In the genomic region with DNA sequence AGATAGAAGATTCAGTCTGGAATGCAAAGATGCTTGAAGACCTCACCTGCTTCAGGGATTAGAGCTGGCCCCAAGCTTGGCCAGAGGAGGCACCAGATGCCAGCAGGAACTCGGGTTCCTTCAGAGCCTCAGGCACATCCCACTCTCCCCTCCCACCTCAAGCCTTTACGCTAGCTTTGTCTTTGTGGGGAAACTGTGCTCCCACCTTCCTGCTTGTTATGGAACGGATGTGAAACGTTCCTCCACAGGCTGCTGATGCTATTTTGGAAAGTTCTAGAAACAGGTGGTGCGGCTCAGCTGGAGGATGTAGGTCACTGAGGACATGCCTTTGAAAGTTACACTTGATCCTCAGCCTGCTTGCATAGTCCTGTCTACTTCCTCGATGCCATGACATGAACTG, we compare ENCODE assay signal across 22 mouse cellular contexts.
A peak's percentile ranks its signal among the peaks of the same experiment; 100 is the strongest.
DNase-seq lines count a peak whose midpoint lies in the region; ATAC-seq lines count a peak whose summit lies in the region.
"Had no signal": no experiment of that assay in that cellular context is flagged by ENCODE, and none has a peak within 500 bp of the region (broad histone marks: within the 10 kb centered on the region; RNA-seq: fewer than 3 reads in every experiment).

No protein-coding gene starts in this region.

- H3K4me1 ChIP-seq in hindbrain, embryonic 12.5 days = peaks cover 6% of the 10 kb centered on the region; the same call in 1 of the 2 replicates
- H3K4me1 ChIP-seq: embryonic facial prominence, embryonic 10.5 days; forebrain, embryonic 13.5 days; heart, embryonic 10.5 days had no signal

- WGBS in hindbrain, embryonic 12.5 days = 89% methylated on average over 6 of the region's 6 CpGs

- intact Hi-C loops in left cerebral cortex, postnatal 14 days (cut with DNase I) = no loop called here
- intact Hi-C loops in left cerebral cortex, postnatal 4 days (cut with DNase I) = no loop called here

- no peaks in the 10 kb centered on the region for H3K36me3 ChIP-seq in hindbrain, embryonic 12.5 days
- H3K36me3 ChIP-seq: embryonic facial prominence, embryonic 10.5 days; heart, embryonic 10.5 days; hindbrain, embryonic 13.5 days had no signal

- no peak overlapping the region for H3K4me2 ChIP-seq in hindbrain, embryonic 12.5 days (replicated peaks)
- H3K4me2 ChIP-seq: forebrain, embryonic 13.5 days; hindbrain, embryonic 13.5 days had no signal

- no peak overlapping the region for H3K27ac ChIP-seq in hindbrain, embryonic 12.5 days
- H3K27ac ChIP-seq: embryonic facial prominence, embryonic 10.5 days; forebrain, embryonic 13.5 days; heart, embryonic 10.5 days; hindbrain, embryonic 13.5 days; hindbrain, postnatal 0 days had no signal

- no peak overlapping the region for H3K4me3 ChIP-seq in hindbrain, embryonic 12.5 days
- H3K4me3 ChIP-seq: embryonic facial prominence, embryonic 10.5 days; forebrain, embryonic 13.5 days; heart, embryonic 10.5 days; hindbrain, embryonic 13.5 days had no signal

- no peaks in the 10 kb centered on the region for H3K27me3 ChIP-seq in hindbrain, embryonic 12.5 days
- H3K27me3 ChIP-seq: forebrain, embryonic 13.5 days; hindbrain, embryonic 13.5 days; Patski had no signal

- DNase-seq in frontal cortex, adult 2 months (ENCODE audit: extremely low spot score in 1 of 2, low spot score in 1 of 2) = peak; percentile 48 to 70
- DNase-seq in frontal cortex, postnatal 10 days (ENCODE audit: low spot score in 2 of 2) = no peak
- DNase-seq in left cerebral cortex, postnatal 14 days (ENCODE audit: low spot score in 2 of 2) = peak; percentile 36 to 42
- DNase-seq in left cerebral cortex, postnatal 4 days = no peak
- peak; percentile 7 to 29 for DNase-seq in frontal cortex, postnatal 14 days (ENCODE audit: low spot score in 2 of 2)
- DNase-seq in right cerebral cortex, postnatal 25 days = peak; percentile 25
- no peak for DNase-seq in kidney, adult 9 months
- DNase-seq: adrenal gland, postnatal 14 days; cerebellum, adult 2 months; cerebellum, postnatal 10 days; gastrocnemius, postnatal 10 days; heart, adult 18-20 months; heart, postnatal 10 days; heart, postnatal 4 days had no signal

- 0 out of 2 replicates have a peak, but pooled peaks cover 5% of the 10 kb centered on the region for H3K9me3 ChIP-seq in hindbrain, embryonic 12.5 days (replicated peaks)
- H3K9me3 ChIP-seq: embryonic facial prominence, embryonic 10.5 days; forebrain, embryonic 13.5 days; heart, embryonic 10.5 days; hindbrain, embryonic 13.5 days had no signal

- no peak for ATAC-seq in hindbrain, embryonic 12.5 days (ENCODE audit: low FRiP score)
- ATAC-seq: activated CD4-positive, CD25-positive, alpha-beta regulatory T cell, adult 4 months; forebrain, embryonic 13.5 days; hindbrain, postnatal 0 days; Patski had no signal

- H3K9ac ChIP-seq in hindbrain, embryonic 12.5 days = no peak overlapping the region
- H3K9ac ChIP-seq: forebrain, embryonic 13.5 days; hindbrain, embryonic 13.5 days had no signal

Comparison
In these comparisons a context has a peak if more than half of its experiments do, and no peak if none do; other contexts are left out.
1. DNase-seq: peak in frontal cortex, adult 2 months (2 of 2), left cerebral cortex, postnatal 14 days (2 of 2), frontal cortex, postnatal 14 days (2 of 2) and right cerebral cortex, postnatal 25 days (single experiment); none in frontal cortex, postnatal 10 days (0 of 2), left cerebral cortex, postnatal 4 days (single experiment) and kidney, adult 9 months (single experiment).